14 mouse cellular contexts compared by ENCODE assay signal in genomic region chr13:16676873-16677272, GRCm38 (mm10).
"Had no signal": no experiment of that assay in that cellular context is flagged by ENCODE, and none has a peak within 500 bp of the region (broad histone marks: within the 10 kb centered on the region; RNA-seq: fewer than 3 reads in every experiment).

No protein-coding gene starts in this region.

- DNase-seq: gastrocnemius, postnatal 14 days; heart, adult 18-20 months; heart, postnatal 10 days; heart, postnatal 4 days; kidney, adult 11 months; kidney, adult 2 months; kidney, adult 9 months; kidney, postnatal 14 days; kidney, postnatal 36 days; layer of hippocampus, adult 9-11 months; liver; liver, embryonic 13.5 days had no signal

- ATAC-seq: hindbrain, postnatal 0 days; intestine, embryonic 16.5 days had no signal
